Mouse (Mus musculus) layer of hippocampus, postnatal 36 days (tissue): Measurements from ENCODE around the gene Olfr1178. TPM values are rescaled to one million over a fixed set of nuclear protein-coding genes. Genes with fewer than 3 reads are reported as not detected.

Experiments used
- DNase-seq, 2 experiments: peaks; one replicate each; pipeline ENCODE4 v3.0.0; 2022
- total RNA-seq, 2 experiments: library from RNA; stranded (reverse); gene quantifications; 2 replicates each; pipeline ENCODE4 v1.2.3; 2021

The Olfr1178 gene
- total RNA-seq, result not detected

- no peak for DNase-seq
Measured at GRCm38 (mm10) chr2:88386762-88387161, at the start of gene Olfr1178. Gene Olfr1178, plus strand, starts transcription at chr2:88387062.

- no peak for DNase-seq
Measured at GRCm38 (mm10) chr2:88346392-88346791, 40.5 kb upstream of the Olfr1178 start, which contains the start of gene Olfr1177-ps. Gene Olfr1177-ps, minus strand, starts transcription at chr2:88346492.

GRCm38 (mm10) chr2:88356304-88356703 lies 30.6 kb upstream of the Olfr1178 start:
- no peak for DNase-seq

GRCm38 (mm10) chr2:88406353-88406752 lies 19.5 kb downstream of the Olfr1178 start, which contains the start of gene Olfr1179:
Gene Olfr1179, minus strand, starts transcription at chr2:88406453.
- DNase-seq, result no peak

GRCm38 (mm10) chr2:88419051-88419450 lies 32.2 kb downstream of the Olfr1178 start, which contains the start of gene Olfr1180:
Gene Olfr1180, minus strand, starts transcription at chr2:88419151.
- no peak for DNase-seq

GRCm38 (mm10) chr2:88426071-88426470 lies 39.2 kb downstream of the Olfr1178 start, which contains the start of gene Olfr1181:
Gene Olfr1181, minus strand, starts transcription at chr2:88426171.
- no peak for DNase-seq

GRCm38 (mm10) chr2:88449031-88449430 lies 62.2 kb downstream of the Olfr1178 start, which contains the start of gene Gm13757:
Gene Gm13757, minus strand, starts transcription at chr2:88449131.
- no peak for DNase-seq

Other genes with a start within 250 kb of the Olfr1178 start
- not detected for gene Olfr1167, start 231.9 kb upstream of the Olfr1178 start, total RNA-seq
- gene Olfr1168, start 205.2 kb upstream of the Olfr1178 start, total RNA-seq, result not detected
- not detected for gene Olfr1170, start 158.7 kb upstream of the Olfr1178 start, total RNA-seq
- gene Olfr1173, start 107.2 kb upstream of the Olfr1178 start, total RNA-seq, result not detected
- gene Olfr1174-ps, start 71.9 kb upstream of the Olfr1178 start, total RNA-seq, result not detected
- gene Olfr1175-ps, start 59.8 kb upstream of the Olfr1178 start, total RNA-seq, result not detected
- gene Olfr1176, start 50.3 kb upstream of the Olfr1178 start, total RNA-seq, result not detected
- gene Olfr1177-ps, start 40.6 kb upstream of the Olfr1178 start, total RNA-seq, result not detected
- not detected for gene Olfr1179, start 19.4 kb downstream of the Olfr1178 start, total RNA-seq
- not detected for gene Olfr1180, start 32.1 kb downstream of the Olfr1178 start, total RNA-seq
- not detected for gene Olfr1181, start 39.1 kb downstream of the Olfr1178 start, total RNA-seq
- not detected for gene Gm13757, start 62.1 kb downstream of the Olfr1178 start, total RNA-seq
- not detected for gene Olfr1183, start 67.8 kb downstream of the Olfr1178 start, total RNA-seq
- not detected for gene Olfr1184, start 96.5 kb downstream of the Olfr1178 start, total RNA-seq
- not detected for gene Olfr1185-ps1, start 106.3 kb downstream of the Olfr1178 start, total RNA-seq
- not detected for gene Olfr1186, start 131.5 kb downstream of the Olfr1178 start, total RNA-seq
- gene Olfr1188, start 169.9 kb downstream of the Olfr1178 start, total RNA-seq, result not detected
- not detected for gene Olfr1189, start 199.4 kb downstream of the Olfr1178 start, total RNA-seq